Mouse (Mus musculus) bone marrow, adult 2 months (tissue): ENCODE results near the gene Csrp1.

Experiments
- CTCF ChIP-seq: fragments of 200-500 bp; IDR thresholded peaks from 2 replicates; pipeline ENCODE4 v1.5.1; 2011; ENCODE audit warnings: low read length, control low read depth; ENCODE audit not compliant: control insufficient read depth, insufficient read depth
- POLR2A ChIP-seq: fragments of 200-500 bp; IDR thresholded peaks from 2 replicates; pipeline ENCODE4 v1.6.1; 2011; ENCODE audit warnings: low read depth, mild to moderate bottlenecking, control low read depth, low read length, borderline replicate concordance; ENCODE audit not compliant: control insufficient read depth

DNA sequence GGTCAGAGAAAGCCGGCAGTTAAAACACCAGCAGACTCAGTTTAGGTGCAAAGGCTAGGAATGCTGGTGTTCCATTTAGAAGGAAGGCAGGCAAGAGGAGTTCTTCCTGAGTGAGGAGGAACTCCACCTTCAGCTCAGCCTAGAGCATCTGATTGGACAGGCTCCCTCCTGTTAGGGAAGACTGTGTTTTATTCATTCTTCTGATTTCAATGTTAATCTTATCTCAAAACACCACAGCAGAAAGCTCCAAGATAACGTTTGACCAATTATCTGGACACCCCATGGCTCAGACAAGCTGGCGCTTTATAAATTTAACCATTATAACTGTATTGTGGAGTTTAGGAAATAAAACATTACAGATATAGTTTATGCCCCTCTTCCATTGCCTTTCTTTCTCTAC lies 18.5 kb upstream of the Csrp1 start:
- TF ChIP-seq POLR2A = no peak
- no peak for TF ChIP-seq CTCF
